Mouse (Mus musculus): Measurements from ENCODE around the gene 1810024B03Rik.

- TF ChIP-seq CHD2 (IDR thresholded peaks at IDR 0.05; ENCODE audit: low read depth, low read length) (no peak), ZC3H11A (IDR thresholded peaks at IDR 0.05; ENCODE audit: borderline replicate concordance, low read depth, low read length) (no peak), MAFK (IDR thresholded peaks at IDR 0.05; ENCODE audit: insufficient read depth, low read depth, low read length) (no peak), HCFC1 (IDR thresholded peaks at IDR 0.05; ENCODE audit: borderline replicate concordance, insufficient read depth, low read length) (no peak), ZNF384 (IDR thresholded peaks at IDR 0.05; ENCODE audit: low read depth, low read length) (no peak)
Observed at GRCm38 (mm10) chr2:127142577-127143157, 65.4 kb downstream of the 1810024B03Rik start.

All from ES-E14 (cell line).